ENCODE assay signal across 8 mouse cellular contexts in genomic region chr11:119390271-119391231, GRCm38 (mm10). TPM values are rescaled to one million over a fixed set of nuclear protein-coding genes. Genes with fewer than 3 reads are reported as not detected.
DNase-seq lines count a peak whose midpoint lies in the region; ATAC-seq lines count a peak whose summit lies in the region.

No protein-coding gene starts in this region.

- ATAC-seq in granulocyte monocyte progenitor cell, adult 5-6 weeks (replicated peaks; ENCODE audit: poor library complexity, severe bottlenecking), result peak; percentile 57
- ATAC-seq in intestine, embryonic 16.5 days, result peak; percentile 35

- peaks cover 82% of the 10 kb centered on the region for H3K27me3 ChIP-seq in embryonic facial prominence, embryonic 10.5 days (replicated peaks; ENCODE audit: low read depth, poor library complexity, severe bottlenecking)
- no peaks in the 10 kb centered on the region for H3K27me3 ChIP-seq in intestine, embryonic 16.5 days (replicated peaks; ENCODE audit: control insufficient read depth, insufficient read depth, low read length)

- peak overlapping the region; percentile 85 for H3K4me2 ChIP-seq in intestine, embryonic 16.5 days (ENCODE audit: low read depth, low read length)

- H3K27ac ChIP-seq in embryonic facial prominence, embryonic 10.5 days (replicated peaks), result peak overlapping the region; percentile 72
- peak overlapping the region; percentile 89 for H3K27ac ChIP-seq in intestine, embryonic 16.5 days (ENCODE audit: low read length)

- WGBS in embryonic facial prominence, embryonic 10.5 days, result 2% methylated on average over 53 of the region's 53 CpGs
- 3% methylated on average over 53 of the region's 53 CpGs for WGBS in intestine, embryonic 16.5 days

- intact Hi-C loops in left cerebral cortex, postnatal 4 days (cut with DNase I), result no loop called here

- peak overlapping the region; percentile 76 for H3K4me3 ChIP-seq in embryonic facial prominence, embryonic 10.5 days
- H3K4me3 ChIP-seq in intestine, embryonic 16.5 days (ENCODE audit: low read length), result peak overlapping the region; percentile 84

- H3K36me3 ChIP-seq in embryonic facial prominence, embryonic 10.5 days (replicated peaks), result no peaks in the 10 kb centered on the region
- H3K36me3 ChIP-seq in intestine, embryonic 16.5 days (ENCODE audit: control insufficient read depth, insufficient read depth, low read length), result no peaks in the 10 kb centered on the region

- no peaks in the 10 kb centered on the region for H3K9me3 ChIP-seq in embryonic facial prominence, embryonic 10.5 days
- H3K9me3 ChIP-seq in intestine, embryonic 16.5 days (ENCODE audit: control insufficient read depth, low read length), result no peaks in the 10 kb centered on the region

- H3K4me1 ChIP-seq in embryonic facial prominence, embryonic 10.5 days, result peaks cover 36% of the 10 kb centered on the region
- peaks cover 32% of the 10 kb centered on the region for H3K4me1 ChIP-seq in intestine, embryonic 16.5 days (ENCODE audit: control insufficient read depth, insufficient read depth, low read length)

- DNase-seq in adrenal gland, adult 2 months, result peak; percentile 92
- DNase-seq in embryonic facial prominence, embryonic 10.5 days (ENCODE audit: low spot score), result peak; percentile 55
- DNase-seq in left cerebral cortex, postnatal 4 days, result peak; percentile 29
- peak; percentile 31 for DNase-seq in mesoderm, embryonic 11.5 days (ENCODE audit: low read depth, low spot score)
- peak; percentile 27 for DNase-seq in right cerebral cortex, postnatal 25 days
- DNase-seq in urinary bladder, postnatal 4 days (ENCODE audit: low spot score in 2 of 2), result peak; percentile 63 to 67

- H3K9ac ChIP-seq in intestine, embryonic 16.5 days (ENCODE audit: low read depth, low read length), result peak overlapping the region; percentile 83

RNA-seq across cellular contexts. Expression of gene Rnf213, which starts 2.3 kb away (rescaled TPM):
- 10 to 100 TPM; 20.8 to 27.3 TPM for total RNA-seq in adrenal gland, adult 2 months (2021)
- 11.4 and 12.5 TPM in 2 replicates for polyA plus RNA-seq in adrenal gland, adult 2 months (2012; rRNA removed)
- polyA plus RNA-seq in embryonic facial prominence, embryonic 10.5 days (2016; fragmentation: Nextera tagmentation; extraction: Ambion mirVana), result 1.4 TPM in 2 replicates
- 57.7 and 58.1 TPM in 2 replicates for total RNA-seq in granulocyte monocyte progenitor cell, adult 5-6 weeks (2014; fragmentation: Nextera tagmentation)
- total RNA-seq in granulocyte monocyte progenitor cell, adult 5-6 weeks (2017), result 40.5 and 45.5 TPM in 2 replicates
- 7.0 and 7.5 TPM in 2 replicates for polyA plus RNA-seq in intestine, embryonic 16.5 days (2015; fragmentation: Nextera tagmentation; extraction: Ambion mirVana)
- total RNA-seq in left cerebral cortex, postnatal 4 days (2021), result 1 to 10 TPM; 2.9 TPM

RNA-seq across cellular contexts. Expression of gene Slc26a11, which starts 35.2 kb away (rescaled TPM):
- 1 to 10 TPM; 5.1 to 6.9 TPM for total RNA-seq in adrenal gland, adult 2 months (2021)
- 22.6 and 26.9 TPM in 2 replicates for polyA plus RNA-seq in adrenal gland, adult 2 months (2012; rRNA removed)
- polyA plus RNA-seq in embryonic facial prominence, embryonic 10.5 days (2016; fragmentation: Nextera tagmentation; extraction: Ambion mirVana), result 7.6 and 8.2 TPM in 2 replicates
- 1.1 TPM in 1 of 2 replicates, not detected in the other for total RNA-seq in granulocyte monocyte progenitor cell, adult 5-6 weeks (2014; fragmentation: Nextera tagmentation)
- total RNA-seq in granulocyte monocyte progenitor cell, adult 5-6 weeks (2017), result 0.21 and 0.43 TPM in 2 replicates
- polyA plus RNA-seq in intestine, embryonic 16.5 days (2015; fragmentation: Nextera tagmentation; extraction: Ambion mirVana), result 9.0 and 10.5 TPM in 2 replicates
- total RNA-seq in left cerebral cortex, postnatal 4 days (2021), result 1 to 10 TPM; 4.1 to 5.3 TPM

RNA-seq across cellular contexts. Expression of gene Sgsh, which starts 35.2 kb away (rescaled TPM):
- 10 to 100 TPM; 19.6 to 22.4 TPM for total RNA-seq in adrenal gland, adult 2 months (2021)
- 74.4 and 92.1 TPM in 2 replicates for polyA plus RNA-seq in adrenal gland, adult 2 months (2012; rRNA removed)
- polyA plus RNA-seq in embryonic facial prominence, embryonic 10.5 days (2016; fragmentation: Nextera tagmentation; extraction: Ambion mirVana), result 5.4 and 5.5 TPM in 2 replicates
- total RNA-seq in granulocyte monocyte progenitor cell, adult 5-6 weeks (2014; fragmentation: Nextera tagmentation), result 4.3 and 5.2 TPM in 2 replicates
- total RNA-seq in granulocyte monocyte progenitor cell, adult 5-6 weeks (2017), result 2.7 and 4.1 TPM in 2 replicates
- 8.2 and 8.3 TPM in 2 replicates for polyA plus RNA-seq in intestine, embryonic 16.5 days (2015; fragmentation: Nextera tagmentation; extraction: Ambion mirVana)
- 1 to 10 TPM; 4.2 to 5.1 TPM for total RNA-seq in left cerebral cortex, postnatal 4 days (2021)

Comparison
In these comparisons a context has a peak if more than half of its experiments do, and no peak if none do; other contexts are left out.
1. Peak in every context shown above with its lines: DNase-seq, ATAC-seq, H3K4me3 ChIP-seq and H3K27ac ChIP-seq.
2. DNase-seq: peak in every context shown above with its lines; median percentile 92 in adrenal gland, adult 2 months; 65 in urinary bladder, postnatal 4 days; 55 in embryonic facial prominence, embryonic 10.5 days; 31 in mesoderm, embryonic 11.5 days; 29 in left cerebral cortex, postnatal 4 days; 27 in right cerebral cortex, postnatal 25 days.
3. RNA of gene Rnf213, which starts 2.3 kb away (total RNA-seq): 40.5 to 58.1 TPM in granulocyte monocyte progenitor cell, adult 5-6 weeks and 20.8 to 27.3 TPM in adrenal gland, adult 2 months; 2.9 TPM in left cerebral cortex, postnatal 4 days; every median in the first group is over 4 times any median in the second.